Mouse (Mus musculus): Measurements from ENCODE around the gene Klhdc9. TPM values are rescaled to one million over a fixed set of nuclear protein-coding genes. Genes with fewer than 3 reads are reported as not detected.

Klhdc9 gene
- total RNA-seq, 2 experiments from 2014 or later: 0.77 TPM; not detected in 1

- ATAC-seq (replicated peaks; ENCODE audit: poor library complexity, severe bottlenecking): no peak
These were observed 40.9 kb downstream of the Klhdc9 start for GRCm38 (mm10) chr1:171319748-171320147.

GRCm38 (mm10) chr1:171309321-171309720 is 51.3 kb downstream of the Klhdc9 start:
- no peak for ATAC-seq (replicated peaks; ENCODE audit: poor library complexity, severe bottlenecking)

Other genes with a start within 250 kb of the Klhdc9 start
- gene Cfap126, start 246.9 kb downstream of the Klhdc9 start, total RNA-seq (2014; fragmentation: Nextera tagmentation): 1.7 and 3.8 TPM in 2 replicates
- gene Cfap126, start 246.9 kb downstream of the Klhdc9 start, total RNA-seq (2017): 0.47 and 1.5 TPM in 2 replicates
- 119 and 151 TPM in 2 replicates for gene Sdhc, start 210.2 kb downstream of the Klhdc9 start, total RNA-seq (2014; fragmentation: Nextera tagmentation)
- 110 and 112 TPM in 2 replicates for gene Sdhc, start 210.2 kb downstream of the Klhdc9 start, total RNA-seq (2017)
- gene Mpz, start 210.1 kb downstream of the Klhdc9 start, total RNA-seq (2014; fragmentation: Nextera tagmentation): 2.0 TPM in 1 of 2 replicates, not detected in the other
- gene Mpz, start 210.1 kb downstream of the Klhdc9 start, total RNA-seq (2017): not detected in 2 replicates
- gene Pcp4l1, start 164.5 kb downstream of the Klhdc9 start, total RNA-seq (2014; fragmentation: Nextera tagmentation): 11.7 and 11.8 TPM in 2 replicates
- 13.7 TPM in 2 replicates for gene Pcp4l1, start 164.5 kb downstream of the Klhdc9 start, total RNA-seq (2017)
- gene Nr1i3, start 146.8 kb downstream of the Klhdc9 start, total RNA-seq (2014; fragmentation: Nextera tagmentation): not detected in 2 replicates
- gene Nr1i3, start 146.8 kb downstream of the Klhdc9 start, total RNA-seq (2017): 0.10 and 0.17 TPM in 2 replicates
- gene Tomm40l, start 138.3 kb downstream of the Klhdc9 start, total RNA-seq (2014; fragmentation: Nextera tagmentation): 30.1 and 30.3 TPM in 2 replicates
- 20.7 and 21.2 TPM in 2 replicates for gene Tomm40l, start 138.3 kb downstream of the Klhdc9 start, total RNA-seq (2017)
- 4.5 and 6.9 TPM in 2 replicates for gene Apoa2, start 135.7 kb downstream of the Klhdc9 start, total RNA-seq (2014; fragmentation: Nextera tagmentation)
- 3.7 and 8.0 TPM in 2 replicates for gene Apoa2, start 135.7 kb downstream of the Klhdc9 start, total RNA-seq (2017)
- 327 and 359 TPM in 2 replicates for gene Fcer1g, start 126.4 kb downstream of the Klhdc9 start, total RNA-seq (2014; fragmentation: Nextera tagmentation)
- gene Fcer1g, start 126.4 kb downstream of the Klhdc9 start, total RNA-seq (2017): 143 and 171 TPM in 2 replicates
- not detected in 2 replicates for gene Adamts4, start 110.4 kb downstream of the Klhdc9 start, total RNA-seq (2014; fragmentation: Nextera tagmentation)
- gene Adamts4, start 110.4 kb downstream of the Klhdc9 start, total RNA-seq (2017): not detected in 2 replicates
- 270 and 271 TPM in 2 replicates for gene Ndufs2, start 109.4 kb downstream of the Klhdc9 start, total RNA-seq (2014; fragmentation: Nextera tagmentation)
- gene Ndufs2, start 109.4 kb downstream of the Klhdc9 start, total RNA-seq (2017): 358 and 391 TPM in 2 replicates
- 24.7 and 25.6 TPM in 2 replicates for gene B4galt3, start 90.5 kb downstream of the Klhdc9 start, total RNA-seq (2014; fragmentation: Nextera tagmentation)
- gene B4galt3, start 90.5 kb downstream of the Klhdc9 start, total RNA-seq (2017): 14.7 and 19.0 TPM in 2 replicates
- 22.5 and 37.6 TPM in 2 replicates for gene Ppox, start 79.6 kb downstream of the Klhdc9 start, total RNA-seq (2014; fragmentation: Nextera tagmentation)
- 16.8 and 25.3 TPM in 2 replicates for gene Ppox, start 79.6 kb downstream of the Klhdc9 start, total RNA-seq (2017)
- gene Usp21, start 72.8 kb downstream of the Klhdc9 start, total RNA-seq (2014; fragmentation: Nextera tagmentation): 34.7 and 37.6 TPM in 2 replicates
- 20.0 and 22.8 TPM in 2 replicates for gene Usp21, start 72.8 kb downstream of the Klhdc9 start, total RNA-seq (2017)
- 142 and 143 TPM in 2 replicates for gene Ufc1, start 65.8 kb downstream of the Klhdc9 start, total RNA-seq (2014; fragmentation: Nextera tagmentation)
- gene Ufc1, start 65.8 kb downstream of the Klhdc9 start, total RNA-seq (2017): 108 and 113 TPM in 2 replicates
- 16.4 and 17.1 TPM in 2 replicates for gene Dedd, start 31.7 kb downstream of the Klhdc9 start, total RNA-seq (2014; fragmentation: Nextera tagmentation)
- gene Dedd, start 31.7 kb downstream of the Klhdc9 start, total RNA-seq (2017): 12.9 and 16.8 TPM in 2 replicates
- 28.1 and 30.3 TPM in 2 replicates for gene Nit1, start 15.2 kb downstream of the Klhdc9 start, total RNA-seq (2014; fragmentation: Nextera tagmentation)
- gene Nit1, start 15.2 kb downstream of the Klhdc9 start, total RNA-seq (2017): 24.6 and 33.8 TPM in 2 replicates
- gene Pfdn2, start 15.1 kb downstream of the Klhdc9 start, total RNA-seq (2014; fragmentation: Nextera tagmentation): 35.6 and 62.6 TPM in 2 replicates
- 15.2 and 28.0 TPM in 2 replicates for gene Pfdn2, start 15.1 kb downstream of the Klhdc9 start, total RNA-seq (2017)
- 1.5 and 2.4 TPM in 2 replicates for gene Nectin4, start 9.3 kb upstream of the Klhdc9 start, total RNA-seq (2014; fragmentation: Nextera tagmentation)
- 0.99 and 1.6 TPM in 2 replicates for gene Nectin4, start 9.3 kb upstream of the Klhdc9 start, total RNA-seq (2017)
- 47.2 and 53.5 TPM in 2 replicates for gene Arhgap30, start 28.2 kb upstream of the Klhdc9 start, total RNA-seq (2014; fragmentation: Nextera tagmentation)
- 63.0 and 67.1 TPM in 2 replicates for gene Arhgap30, start 28.2 kb upstream of the Klhdc9 start, total RNA-seq (2017)
- 51.3 and 64.2 TPM in 2 replicates for gene Usf1, start 50.5 kb upstream of the Klhdc9 start, total RNA-seq (2014; fragmentation: Nextera tagmentation)
- gene Usf1, start 50.5 kb upstream of the Klhdc9 start, total RNA-seq (2017): 71.0 and 71.5 TPM in 2 replicates
- gene Tstd1, start 58.1 kb upstream of the Klhdc9 start, total RNA-seq (2014; fragmentation: Nextera tagmentation): 10.1 and 14.9 TPM in 2 replicates
- gene Tstd1, start 58.1 kb upstream of the Klhdc9 start, total RNA-seq (2017): 3.7 TPM in 1 of 2 replicates, not detected in the other
- gene F11r, start 76.7 kb upstream of the Klhdc9 start, total RNA-seq (2014; fragmentation: Nextera tagmentation): not detected in 2 replicates
- 5.8 TPM in 1 of 2 replicates, not detected in the other for gene F11r, start 76.7 kb upstream of the Klhdc9 start, total RNA-seq (2017)
- 3.2 and 4.7 TPM in 2 replicates for gene Alyref2, start 142.7 kb upstream of the Klhdc9 start, total RNA-seq (2014; fragmentation: Nextera tagmentation)
- gene Alyref2, start 142.7 kb upstream of the Klhdc9 start, total RNA-seq (2017): 6.4 and 13.2 TPM in 2 replicates
- gene Itln1, start 174.5 kb upstream of the Klhdc9 start, total RNA-seq (2014; fragmentation: Nextera tagmentation): not detected in 2 replicates
- not detected in 2 replicates for gene Itln1, start 174.5 kb upstream of the Klhdc9 start, total RNA-seq (2017)
- 5.5 and 6.7 TPM in 2 replicates for gene Cd244a, start 198.4 kb upstream of the Klhdc9 start, total RNA-seq (2014; fragmentation: Nextera tagmentation)
- gene Cd244a, start 198.4 kb upstream of the Klhdc9 start, total RNA-seq (2017): 5.6 and 7.9 TPM in 2 replicates
- gene Ly9, start 246.6 kb upstream of the Klhdc9 start, total RNA-seq (2014; fragmentation: Nextera tagmentation): 19.8 and 22.0 TPM in 2 replicates
- 22.3 and 29.9 TPM in 2 replicates for gene Ly9, start 246.6 kb upstream of the Klhdc9 start, total RNA-seq (2017)